Mouse (Mus musculus) stomach, embryonic 14.5 days (tissue): ENCODE measurements around the gene Ctrb1. TPM values are rescaled to one million over a fixed set of nuclear protein-coding genes. Genes with fewer than 3 reads are reported as not detected.

Experiments used
- ATAC-seq: fragments of 200-750 bp; cut with Nextera tagmentation; 2 replicates; pipeline ENCODE4 v1.8.0; 2017; ENCODE audit warnings: low read depth, moderate TSS enrichment; ENCODE audit not compliant: insufficient number of reproducible peaks, insufficient read depth, low FRiP score
- H3K27ac ChIP-seq: fragments of 300-500 bp; sonication (generic); 2 replicates; pipeline ENCODE4 v1.5.1; 2014; ENCODE audit warnings: mild to moderate bottlenecking, low read length, moderate library complexity, mixed read lengths
- H3K27me3 ChIP-seq: fragments of 300-500 bp; sonication (generic); 2 replicates; pipeline ENCODE4 v1.6.1; 2014; ENCODE audit warnings: low read length, control low read depth, mixed read lengths; ENCODE audit not compliant: control insufficient read depth, insufficient read depth
- H3K36me3 ChIP-seq: fragments of 300-500 bp; sonication (generic); 2 replicates; pipeline ENCODE4 v1.6.1; 2014; ENCODE audit warnings: mild to moderate bottlenecking, control low read depth, low read length, moderate library complexity, mixed read lengths; ENCODE audit not compliant: control insufficient read depth, insufficient read depth
- H3K4me1 ChIP-seq: fragments of 300-500 bp; sonication (generic); 2 replicates; pipeline ENCODE4 v1.6.1; 2014; ENCODE audit warnings: low read length, control low read depth, mixed read lengths; ENCODE audit not compliant: control insufficient read depth, insufficient read depth
- H3K4me2 ChIP-seq: fragments of 300-500 bp; sonication (generic); replicated peaks from 2 replicates; pipeline ENCODE4 v1.6.1; 2014; ENCODE audit warnings: low read depth, low read length, control low read depth
- H3K4me3 ChIP-seq: fragments of 300-500 bp; sonication (generic); 2 replicates; pipeline ENCODE4 v1.5.1; 2014; ENCODE audit warnings: low read depth, low read length, control low read depth
- H3K9ac ChIP-seq: fragments of 300-500 bp; sonication (generic); replicated peaks from 2 replicates; pipeline ENCODE4 v1.6.1; 2014; ENCODE audit warnings: low read depth, mild to moderate bottlenecking, control low read depth, low read length, moderate library complexity, mixed read lengths
- H3K9me3 ChIP-seq: fragments of 300-500 bp; sonication (generic); 2 replicates; pipeline ENCODE4 v1.6.1; 2016; ENCODE audit warnings: low read depth, low read length, control low read depth; ENCODE audit not compliant: control insufficient read depth
- WGBS: fragments of 180-500 bp; shearing (Covaris S2); extraction: QIAGEN DNeasy Blood & Tissue Kit; methylation state at CpG from one replicate; pipeline ENCODE4 v1.1.7; 2014; 5-methylcytosine and 5-hydroxymethylcytosine counted together
- polyA plus RNA-seq: library from polyadenylated mRNA; unstranded; fragments of >200 nt; fragmentation: Nextera tagmentation; extraction: Ambion mirVana; gene quantifications from 2 replicates; pipeline ENCODE4 v1.2.1, GENCODE M21; 2014

The Ctrb1 gene
- polyA plus RNA-seq, 1 experiment from 2014 or later = not detected

DNA sequence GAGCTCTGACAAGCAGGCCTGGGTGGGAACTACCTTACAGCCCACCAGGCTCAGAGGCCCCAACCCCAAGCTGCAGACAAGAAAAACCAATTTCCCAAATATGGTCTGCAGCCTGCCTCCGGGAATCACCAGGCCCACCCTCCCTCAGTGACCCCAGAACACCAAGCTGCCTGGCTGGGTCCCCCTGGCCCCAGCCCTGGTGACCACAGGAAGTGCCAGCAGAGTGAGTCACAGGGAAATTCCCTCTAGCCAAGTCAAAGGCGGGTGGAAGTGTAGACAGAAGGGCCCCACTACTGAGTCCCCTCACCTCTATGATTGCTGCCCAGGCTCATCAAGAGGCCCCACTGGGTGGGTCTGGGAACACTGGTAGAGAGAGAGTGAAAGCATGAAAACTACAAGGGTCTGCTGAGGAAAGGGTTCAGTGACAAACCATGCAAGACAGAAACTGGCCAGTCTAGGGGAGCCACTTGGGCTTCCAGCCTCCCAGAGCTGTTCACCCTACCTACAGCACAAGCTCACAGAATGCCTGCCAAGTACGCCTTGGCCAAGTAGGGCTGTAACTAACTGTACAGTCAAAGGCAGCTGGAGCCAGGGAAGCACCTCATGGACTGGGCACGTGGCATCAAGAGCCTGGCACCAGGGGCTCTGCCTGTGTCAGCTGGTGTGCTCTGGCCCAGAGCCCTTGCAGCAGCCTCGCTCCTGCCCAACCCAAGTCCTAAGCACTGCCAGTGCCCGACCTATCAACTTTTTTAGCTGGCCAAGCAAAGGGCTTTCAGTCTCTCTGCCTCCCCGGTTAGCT is 35.5 kb upstream of the Ctrb1 start:
- peak; percentile 60; the same call in 1 of the 2 replicates for ATAC-seq
- H3K27me3 ChIP-seq = no peaks in the 10 kb centered on the region
- H3K9me3 ChIP-seq = no peaks in the 10 kb centered on the region
- no peak overlapping the region for H3K4me2 ChIP-seq
- H3K4me1 ChIP-seq = peaks cover 39% of the 10 kb centered on the region
- no peaks in the 10 kb centered on the region; the same call in 1 of the 2 replicates for H3K36me3 ChIP-seq
- no peak overlapping the region for H3K9ac ChIP-seq
- H3K4me3 ChIP-seq = no peak overlapping the region
- WGBS = 63% methylated on average over 7 of the region's 7 CpGs
- peak overlapping the region; percentile 5 for H3K27ac ChIP-seq

DNA sequence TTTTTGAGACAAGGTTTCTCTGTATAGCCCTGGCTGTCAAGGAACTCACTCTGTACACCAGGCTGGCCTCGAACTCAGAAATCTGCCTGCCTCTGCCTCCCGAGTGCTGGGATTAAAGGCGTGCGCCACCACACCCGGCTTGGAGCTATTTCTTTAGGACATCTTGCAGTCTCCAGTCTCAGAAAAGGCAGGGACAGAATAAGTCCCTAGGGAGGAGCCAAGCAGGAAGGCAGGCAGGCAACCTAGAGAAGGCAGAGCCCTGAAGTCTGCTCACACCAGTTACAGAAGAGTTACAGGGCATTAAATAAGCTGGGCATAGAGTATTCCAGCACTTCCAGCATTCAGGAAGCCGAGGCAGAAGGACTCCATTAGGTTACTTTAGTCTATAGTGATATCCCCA is 34.5 kb upstream of the Ctrb1 start:
- H3K36me3 ChIP-seq = peaks cover 8% of the 10 kb centered on the region; the same call in 1 of the 2 replicates
- no peak for ATAC-seq
- H3K27ac ChIP-seq = no peak overlapping the region
- no peaks in the 10 kb centered on the region for H3K27me3 ChIP-seq
- peaks cover 29% of the 10 kb centered on the region for H3K4me1 ChIP-seq
- no peak overlapping the region for H3K9ac ChIP-seq
- H3K4me2 ChIP-seq = no peak overlapping the region
- 93% methylated on average over 6 of the region's 6 CpGs for WGBS
- H3K4me3 ChIP-seq = no peak overlapping the region
- H3K9me3 ChIP-seq = no peaks in the 10 kb centered on the region

DNA sequence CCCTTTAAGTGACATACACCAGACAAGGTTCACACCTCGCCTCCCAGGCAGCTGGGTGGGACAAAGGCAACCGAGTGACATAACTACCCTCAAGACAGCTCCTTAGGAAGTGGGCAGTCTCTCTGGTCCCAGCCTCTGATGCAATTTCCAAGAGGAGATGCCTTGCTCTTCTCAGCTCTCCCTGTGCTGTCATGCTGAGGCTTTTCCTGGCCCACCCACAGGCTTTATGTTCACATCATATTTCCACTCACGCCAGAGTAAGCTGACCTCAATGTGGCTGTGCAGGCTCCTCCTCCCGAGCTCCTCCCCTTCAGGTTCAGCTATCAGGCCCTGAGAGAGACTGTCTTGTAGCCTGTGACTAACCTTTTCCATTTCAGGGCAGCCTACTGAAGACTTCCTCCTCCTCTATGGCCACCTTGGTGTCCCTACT is 29.3 kb upstream of the Ctrb1 start:
- no peak for ATAC-seq
- H3K4me1 ChIP-seq = peaks cover 30% of the 10 kb centered on the region
- 60% methylated on average over 4 of the region's 4 CpGs for WGBS

DNA sequence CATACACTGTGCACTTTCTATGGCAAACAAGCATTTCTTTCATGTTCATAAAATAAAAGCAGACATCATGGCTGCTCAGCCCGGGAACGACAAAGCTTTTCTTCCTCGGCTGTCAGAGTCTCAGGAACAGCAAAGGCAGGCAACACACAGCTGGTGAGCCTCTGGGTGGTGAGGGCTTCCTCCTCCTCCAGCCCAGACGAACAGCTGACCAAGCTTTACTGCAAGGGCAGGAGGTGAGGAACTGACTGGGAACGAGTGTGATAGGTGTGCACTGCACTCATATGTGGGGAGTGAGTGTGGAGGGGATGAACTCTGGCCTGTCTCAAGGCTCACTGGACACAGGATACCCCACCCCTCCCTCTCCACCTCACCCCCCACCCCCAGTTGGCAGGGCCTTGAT is 28.1 kb upstream of the Ctrb1 start:
- ATAC-seq = no peak
- H3K9me3 ChIP-seq = no peaks in the 10 kb centered on the region
- 53% methylated on average over 5 of the region's 5 CpGs for WGBS

More for the DNA sequence above, 29.3 kb upstream of the Ctrb1 start:
- H3K9ac ChIP-seq = no peak overlapping the region
- H3K27me3 ChIP-seq = no peaks in the 10 kb centered on the region
- no peak overlapping the region for H3K4me2 ChIP-seq
- H3K27ac ChIP-seq = no peak overlapping the region
- H3K36me3 ChIP-seq = peaks cover 22% of the 10 kb centered on the region
- H3K4me3 ChIP-seq = no peak overlapping the region
- H3K9me3 ChIP-seq = no peaks in the 10 kb centered on the region

DNA sequence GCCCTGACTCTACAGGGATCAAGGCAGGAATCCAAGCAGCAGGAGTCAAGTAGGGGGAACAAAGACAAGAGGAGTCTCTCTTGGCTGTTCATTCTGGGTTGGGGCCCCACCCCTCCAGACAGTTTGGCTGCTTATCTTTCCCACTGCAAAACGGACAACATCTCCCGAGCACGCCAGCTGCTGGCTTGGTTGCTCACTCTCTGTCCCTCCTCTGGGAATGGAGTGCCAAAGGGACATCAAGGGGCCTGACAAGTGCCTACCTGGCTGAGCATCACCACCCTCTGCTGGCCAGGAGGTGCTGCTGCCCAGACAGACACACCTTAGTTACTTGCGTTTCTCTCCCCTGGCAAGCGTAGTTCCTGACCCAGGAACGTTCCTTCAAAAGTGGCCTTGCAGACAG is 27.1 kb upstream of the Ctrb1 start:
- 52% methylated on average over 6 of the region's 6 CpGs for WGBS
- no peak overlapping the region for H3K4me2 ChIP-seq
- no peaks in the 10 kb centered on the region for H3K9me3 ChIP-seq
- no peak for ATAC-seq
- H3K9ac ChIP-seq = no peak overlapping the region
- H3K4me1 ChIP-seq = peaks cover 27% of the 10 kb centered on the region
- no peak overlapping the region for H3K4me3 ChIP-seq
- H3K27ac ChIP-seq = peak overlapping the region; percentile 92
- H3K36me3 ChIP-seq = peaks cover 44% of the 10 kb centered on the region
- H3K27me3 ChIP-seq = no peaks in the 10 kb centered on the region

More for the DNA sequence above, 28.1 kb upstream of the Ctrb1 start:
- Histone ChIP-seq H3K4me2 (no peak overlapping the region), H3K9ac (no peak overlapping the region), H3K27me3 (no peaks in the 10 kb centered on the region), H3K4me3 (no peak overlapping the region), H3K27ac (no peak overlapping the region), H3K4me1 (peaks cover 27% of the 10 kb centered on the region), H3K36me3 (peaks cover 34% of the 10 kb centered on the region)

DNA sequence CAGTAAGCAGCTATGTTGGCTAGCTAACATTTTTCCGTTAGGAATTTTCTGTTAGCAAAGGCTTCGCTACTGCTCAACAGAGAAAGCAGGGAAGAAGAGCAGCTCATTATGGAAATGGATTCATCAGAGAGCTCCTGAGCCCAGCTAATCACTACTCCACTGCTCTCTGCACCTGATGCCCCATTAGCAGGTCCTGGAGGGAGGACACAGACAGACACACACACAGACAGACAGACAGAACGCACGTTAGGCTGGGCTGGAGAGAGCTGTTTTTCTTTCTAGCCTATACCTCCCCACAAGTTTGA is 26.6 kb upstream of the Ctrb1 start:
- 84% methylated on average over 4 of the region's 4 CpGs for WGBS
- no peak overlapping the region for H3K4me2 ChIP-seq

DNA sequence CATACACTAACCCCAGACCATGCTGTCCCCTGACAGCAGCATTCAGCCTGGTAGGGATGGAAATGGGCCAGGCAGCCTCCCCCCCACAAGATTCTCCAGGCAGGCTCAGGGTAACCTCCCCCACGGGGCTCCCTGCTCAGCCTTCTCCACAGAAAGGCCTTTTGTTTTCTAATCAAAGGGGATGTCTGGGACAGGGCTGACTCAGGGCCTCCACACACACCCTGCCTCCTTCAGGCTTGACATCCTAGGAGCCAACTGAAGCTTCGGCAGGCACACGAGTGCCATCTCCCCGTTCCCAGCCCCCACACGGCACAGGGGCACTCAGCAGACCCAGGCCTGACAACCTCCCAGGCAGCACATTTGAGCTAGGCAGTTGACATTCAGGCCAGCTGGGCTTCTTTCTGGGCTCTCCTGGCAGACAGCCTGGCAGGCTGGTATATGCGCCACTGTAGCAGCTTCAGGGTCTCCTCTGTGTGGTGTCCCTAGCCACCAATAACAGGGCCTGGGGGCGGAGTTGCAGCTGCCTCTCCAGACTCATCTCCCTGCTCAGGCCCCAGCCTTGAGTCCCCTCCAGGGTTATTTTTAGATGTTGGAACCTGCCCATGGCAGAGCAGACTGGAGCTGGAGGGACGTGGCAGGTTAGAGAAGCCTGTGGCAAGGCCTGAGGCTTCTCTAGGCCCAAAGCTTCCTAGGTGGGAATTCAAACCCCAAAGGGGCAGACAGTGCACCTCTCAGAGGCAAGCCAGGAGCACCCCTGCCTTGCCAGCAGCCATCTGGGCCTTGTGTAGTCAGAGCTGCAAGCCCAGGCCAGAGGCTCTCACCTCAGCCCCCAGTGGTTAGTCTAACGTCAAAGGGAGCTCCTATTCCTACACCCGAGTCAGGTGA is 26.0 kb upstream of the Ctrb1 start:
- Histone ChIP-seq H3K9me3 (no peaks in the 10 kb centered on the region), H3K36me3 (peaks cover 54% of the 10 kb centered on the region), H3K27ac (peak overlapping the region; percentile 92), H3K4me2 (no peak overlapping the region), H3K4me1 (peaks cover 27% of the 10 kb centered on the region), H3K27me3 (no peaks in the 10 kb centered on the region), H3K4me3 (no peak overlapping the region), H3K9ac (peak overlapping the region; percentile 28; the same call in 1 of the 2 replicates)
- WGBS = 63% methylated on average over 10 of the region's 10 CpGs
- peak; percentile 37; the same call in 1 of the 2 replicates for ATAC-seq

More for the DNA sequence above, 26.6 kb upstream of the Ctrb1 start:
- Histone ChIP-seq H3K36me3 (peaks cover 48% of the 10 kb centered on the region), H3K27me3 (no peaks in the 10 kb centered on the region), H3K4me1 (peaks cover 27% of the 10 kb centered on the region), H3K27ac (peak overlapping the region; percentile 92), H3K9ac (no peak overlapping the region), H3K9me3 (no peaks in the 10 kb centered on the region), H3K4me3 (no peak overlapping the region)
- ATAC-seq = no peak

DNA sequence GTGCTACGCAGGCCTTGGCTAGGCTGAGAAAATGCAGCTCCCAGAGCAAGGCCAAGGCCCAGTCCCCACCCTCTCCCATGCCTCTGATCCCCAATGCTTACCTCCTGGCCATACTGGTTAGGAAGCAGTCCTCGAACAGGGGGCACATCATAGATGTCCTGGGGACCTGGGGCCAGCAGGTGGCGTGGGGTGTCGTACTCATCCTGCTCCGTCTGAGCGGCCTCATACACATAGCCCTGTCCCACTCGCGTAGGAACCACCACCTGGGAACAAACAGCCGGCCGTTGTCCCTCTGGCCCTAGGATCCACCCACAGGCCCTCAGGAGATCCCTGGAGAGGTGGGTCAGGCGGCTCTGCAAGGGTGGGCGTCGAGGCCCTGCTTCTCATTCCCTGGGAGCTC is 24.7 kb upstream of the Ctrb1 start:
- H3K9me3 ChIP-seq = no peaks in the 10 kb centered on the region
- ATAC-seq = no peak
- H3K36me3 ChIP-seq = peaks cover 60% of the 10 kb centered on the region
- no peak overlapping the region for H3K4me3 ChIP-seq
- no peak overlapping the region for H3K9ac ChIP-seq
- no peak overlapping the region for H3K4me2 ChIP-seq
- no peak overlapping the region; the same call in 1 of the 2 replicates for H3K27ac ChIP-seq
- H3K4me1 ChIP-seq = peaks cover 27% of the 10 kb centered on the region
- WGBS = 84% methylated on average over 13 of the region's 13 CpGs
- H3K27me3 ChIP-seq = no peaks in the 10 kb centered on the region
